Mouse (Mus musculus) heart, postnatal 0 days (tissue): ENCODE measurements around the gene Cbs. TPM values are rescaled to one million over a fixed set of nuclear protein-coding genes. Genes with fewer than 3 reads are reported as not detected.

Experiments
- ATAC-seq: fragments of 200-750 bp; cut with Nextera tagmentation; 2 replicates; pipeline ENCODE4 v1.8.0; 2017; ENCODE audit warnings: low read depth, moderate number of reproducible peaks, moderate library complexity; ENCODE audit not compliant: insufficient read depth
- DNase-seq: peaks from one replicate; pipeline ENCODE4 v3.0.0-alpha.2; 2016; ENCODE audit warnings: low spot score
- H3K27ac ChIP-seq: fragments of 300-500 bp; sonication (generic); 2 replicates; pipeline ENCODE4 v1.5.1; 2014; ENCODE audit warnings: low read depth, mild to moderate bottlenecking
- H3K27me3 ChIP-seq: fragments of 300-500 bp; sonication (generic); 2 replicates; pipeline ENCODE4 v1.6.1; 2014; ENCODE audit warnings: low read length, mixed read lengths; ENCODE audit not compliant: control insufficient read depth, insufficient read depth
- H3K36me3 ChIP-seq: fragments of 300-500 bp; sonication (generic); replicated peaks from 2 replicates; pipeline ENCODE4 v1.6.1; 2014; ENCODE audit warnings: low read length, mixed read lengths; ENCODE audit not compliant: control insufficient read depth, insufficient read depth
- H3K4me1 ChIP-seq: fragments of 300-500 bp; sonication (generic); 2 replicates; pipeline ENCODE4 v1.6.1; 2014; ENCODE audit warnings: antibody characterized with exemption; ENCODE audit not compliant: control insufficient read depth, insufficient read depth
- H3K4me2 ChIP-seq: fragments of 300-500 bp; sonication (generic); 2 replicates; pipeline ENCODE4 v1.6.1; 2014; ENCODE audit warnings: low read depth, mild to moderate bottlenecking, low read length, moderate library complexity
- H3K4me3 ChIP-seq: fragments of 300-500 bp; sonication (generic); 2 replicates; pipeline ENCODE4 v1.5.1; 2014; ENCODE audit warnings: low read depth, low read length
- H3K9ac ChIP-seq: fragments of 300-500 bp; sonication (generic); replicated peaks from 2 replicates; pipeline ENCODE4 v1.6.1; 2014; ENCODE audit warnings: low read depth, low read length, mixed read lengths
- H3K9me3 ChIP-seq: fragments of 300-500 bp; sonication (generic); replicated peaks from 2 replicates; pipeline ENCODE4 v1.6.1; 2016; ENCODE audit warnings: low read length; ENCODE audit not compliant: control insufficient read depth
- CTCF ChIP-seq: IDR thresholded peaks from 2 replicates; pipeline ENCODE4 v1.5.1; 2016; ENCODE audit warnings: antibody characterized with exemption, control low read depth, low read depth
- EP300 ChIP-seq: IDR thresholded peaks from 2 replicates; pipeline ENCODE4 v1.6.1; 2016; ENCODE audit warnings: antibody characterized with exemption, low read depth
- WGBS: fragments of 180-500 bp; shearing (Covaris S2); extraction: QIAGEN DNeasy Blood & Tissue Kit; methylation state at CpG from one replicate; pipeline ENCODE4 v1.1.7; 2014; 5-methylcytosine and 5-hydroxymethylcytosine counted together
- polyA plus RNA-seq: library from polyadenylated mRNA; unstranded; fragments of >200 nt; fragmentation: Nextera tagmentation; extraction: Ambion mirVana; gene quantifications from 2 replicates; pipeline ENCODE4 v1.2.1, GENCODE M21; 2015
- total RNA-seq: library from RNA; depleted of rRNA; stranded (reverse); fragments of >200 nt; gene quantifications from 2 replicates; pipeline ENCODE4 v1.2.3, GENCODE M21; 2014; ENCODE audit warnings: low replicate concordance; rRNA removed

Cbs gene
- total RNA-seq (2.1 TPM in 1 of 2 replicates, not detected in the other), polyA plus RNA-seq (0.27 and 0.36 TPM in 2 replicates)

- H3K27ac ChIP-seq: no peak within 1 kb of the TSS
- ATAC-seq: peak; percentile 87
These were observed at the start of gene Cbs for GRCm38 (mm10) chr17:31636942-31637811. Cbs (minus strand) TSS chr17:31637238.

GRCm38 (mm10) chr17:31686225-31686564, 49.2 kb upstream of the Cbs start:
- peak; percentile 30 for ATAC-seq
- TF ChIP-seq CTCF (no peak), EP300 (no peak)
- 7% methylated on average over 3 of the region's 3 CpGs for WGBS
- Histone ChIP-seq H3K9me3 (no peaks in the 10 kb centered on the region), H3K9ac (peak overlapping the region; percentile 40; the same call in 1 of the 2 replicates), H3K27me3 (no peaks in the 10 kb centered on the region), H3K4me2 (no peak overlapping the region), H3K4me3 (no peak overlapping the region), H3K36me3 (no peaks in the 10 kb centered on the region), H3K4me1 (peaks cover 9% of the 10 kb centered on the region; the same call in 1 of the 2 replicates), H3K27ac (peak overlapping the region; percentile 79)
- DNase-seq: no peak

More at GRCm38 (mm10) chr17:31636942-31637811, at the start of gene Cbs:
- Histone ChIP-seq H3K36me3 (no peaks in the 10 kb centered on the region), H3K4me2 (peak within 1 kb of the TSS; percentile 70), H3K9me3 (no peaks in the 10 kb centered on the region), H3K27me3 (peaks cover 18% of the 10 kb centered on the region), H3K4me1 (no peaks in the 10 kb centered on the region), H3K9ac (0 out of 2 replicates have a peak within 1 kb of the TSS, but pooled peaks have one; percentile 7), H3K4me3 (peak within 1 kb of the TSS; percentile 40)
- WGBS: 5% methylated on average over 54 of the region's 61 CpGs
- peak; percentile 49 for DNase-seq
- TF ChIP-seq CTCF (no peak), EP300 (no peak)

- TF ChIP-seq CTCF (peak; percentile 97), EP300 (no peak)
- Histone ChIP-seq H3K27ac (peak overlapping the region; percentile 79), H3K4me3 (no peak overlapping the region), H3K4me2 (peak overlapping the region; percentile 10; the same call in 1 of the 2 replicates), H3K9ac (peak overlapping the region; percentile 40; the same call in 1 of the 2 replicates), H3K9me3 (no peaks in the 10 kb centered on the region), H3K27me3 (no peaks in the 10 kb centered on the region), H3K4me1 (peaks cover 9% of the 10 kb centered on the region; the same call in 1 of the 2 replicates), H3K36me3 (no peaks in the 10 kb centered on the region)
- peak; percentile 92 for DNase-seq
- WGBS: 12% methylated on average over 17 of the region's 17 CpGs
- peak; percentile 81 for ATAC-seq
These were observed 48.6 kb upstream of the Cbs start for GRCm38 (mm10) chr17:31685514-31686224.

GRCm38 (mm10) chr17:31680450-31680849, 43.4 kb upstream of the Cbs start:
- Histone ChIP-seq H3K9me3 (no peaks in the 10 kb centered on the region), H3K4me3 (no peak overlapping the region), H3K4me2 (no peak overlapping the region), H3K9ac (no peak overlapping the region), H3K27me3 (peaks cover 12% of the 10 kb centered on the region; the same call in 1 of the 2 replicates), H3K4me1 (no peaks in the 10 kb centered on the region), H3K27ac (no peak overlapping the region), H3K36me3 (no peaks in the 10 kb centered on the region)
- no peak for DNase-seq
- WGBS: 60% methylated on average over 2 of the region's 2 CpGs
- TF ChIP-seq CTCF (no peak), EP300 (no peak)
- no peak for ATAC-seq

GRCm38 (mm10) chr17:31677507-31677906, 40.5 kb upstream of the Cbs start, which contains the start of gene Cryaa:
Cryaa (plus strand) TSS chr17:31677807.
- ATAC-seq: no peak
- 69% methylated on average over 8 of the region's 8 CpGs for WGBS
- TF ChIP-seq CTCF (no peak), EP300 (no peak)

More at GRCm38 (mm10) chr17:31677507-31677906, 40.5 kb upstream of the Cbs start, which contains the start of gene Cryaa:
- Histone ChIP-seq H3K9ac (no peak within 1 kb of the TSS), H3K4me1 (no peaks in the 10 kb centered on the region), H3K36me3 (no peaks in the 10 kb centered on the region), H3K4me2 (no peak within 1 kb of the TSS), H3K4me3 (no peak within 1 kb of the TSS), H3K9me3 (no peaks in the 10 kb centered on the region), H3K27me3 (peaks cover 12% of the 10 kb centered on the region; the same call in 1 of the 2 replicates), H3K27ac (no peak within 1 kb of the TSS)
- no peak for DNase-seq
